Mouse (Mus musculus): Measurements from ENCODE around the gene Zfp384. TPM values are rescaled to one million over a fixed set of nuclear protein-coding genes. Genes with fewer than 3 reads are reported as not detected.

Gene Zfp384
- polyA plus RNA-seq, 1 experiment = 52.2 TPM

DNA sequence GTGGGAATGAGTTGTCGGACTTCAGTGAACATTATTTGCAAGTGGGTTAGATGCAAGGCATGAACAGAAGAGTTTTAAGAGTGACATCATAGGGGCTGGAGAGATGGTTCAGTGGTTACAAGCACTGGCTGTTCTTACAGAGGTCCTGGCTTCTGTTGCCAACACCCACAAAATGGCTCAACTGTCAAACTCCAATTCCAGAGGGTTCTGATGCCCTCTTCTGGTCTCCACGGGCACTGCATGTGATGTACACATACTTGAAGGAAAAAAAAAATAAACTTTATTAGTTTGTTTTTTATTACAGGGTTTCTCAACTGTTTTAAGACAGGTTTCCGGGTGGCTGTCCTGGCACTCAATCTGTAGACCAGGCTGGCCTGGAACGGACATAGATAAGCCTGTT lies 41.2 kb upstream of the Zfp384 start:
- TF ChIP-seq POLR2A (IDR thresholded peaks at IDR 0.05; ENCODE audit: low read depth, low read length) (no peak), CTCF (IDR thresholded peaks at IDR 0.05; ENCODE audit: extremely low read depth, insufficient read depth, insufficient read length, insufficient replicate concordance) (peak; percentile 13; the same call in 1 of the 2 replicates)
- H3K4me1 ChIP-seq (ENCODE audit: control insufficient read depth, insufficient read depth, insufficient read length) = peaks cover 7% of the 10 kb centered on the region; the same call in 1 of the 2 replicates
- no peaks in the 10 kb centered on the region for H3K27me3 ChIP-seq (ENCODE audit: control insufficient read depth, insufficient read depth, low read length)
- H3K27ac ChIP-seq (ENCODE audit: insufficient read depth, low read length) = no peak overlapping the region
- no peaks in the 10 kb centered on the region for H3K36me3 ChIP-seq (ENCODE audit: control insufficient read depth, insufficient read depth, low read length)
- 88% methylated on average over 4 of the region's 4 CpGs for WGBS
- no peak overlapping the region for H3K4me3 ChIP-seq (ENCODE audit: extremely low read depth, insufficient read depth, insufficient read length)
- DNase-seq (ENCODE audit: low read depth in 1 of 2, low spot score in 2 of 2) = peak; percentile 22 to 39

DNA sequence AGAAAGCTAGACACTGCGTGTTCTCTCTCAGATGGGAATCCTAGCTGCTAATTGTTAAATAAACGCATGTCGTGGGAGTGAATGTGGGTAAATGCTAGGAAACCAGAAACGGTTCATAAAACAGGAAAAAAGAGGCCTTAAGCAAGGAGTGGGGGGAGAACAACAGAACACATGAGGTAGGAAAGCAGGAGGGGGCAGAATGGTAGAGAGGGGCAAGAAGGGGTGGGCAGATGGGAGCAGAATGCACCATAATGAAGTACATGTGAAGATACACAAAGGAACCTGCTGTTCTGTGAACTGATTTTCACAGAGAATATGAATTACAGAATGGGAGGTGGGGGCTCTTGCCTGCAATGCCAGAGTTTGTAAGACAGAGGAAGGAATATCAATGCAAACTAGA lies 16.7 kb upstream of the Zfp384 start:
- peaks cover 10% of the 10 kb centered on the region for H3K4me1 ChIP-seq (ENCODE audit: control insufficient read depth, insufficient read depth, insufficient read length)
- H3K36me3 ChIP-seq (ENCODE audit: control insufficient read depth, insufficient read depth, low read length) = no peaks in the 10 kb centered on the region
- no peak for DNase-seq (ENCODE audit: low read depth in 1 of 2, low spot score in 2 of 2)
- H3K27me3 ChIP-seq (ENCODE audit: control insufficient read depth, insufficient read depth, low read length) = peaks cover 11% of the 10 kb centered on the region
- WGBS = 72% methylated on average over 4 of the region's 4 CpGs
- H3K27ac ChIP-seq (ENCODE audit: insufficient read depth, low read length) = no peak overlapping the region
- TF ChIP-seq POLR2A (IDR thresholded peaks at IDR 0.05; ENCODE audit: low read depth, low read length) = no peak
- no peak for TF ChIP-seq CTCF (IDR thresholded peaks at IDR 0.05; ENCODE audit: extremely low read depth, insufficient read depth, insufficient read length, insufficient replicate concordance)
- H3K4me3 ChIP-seq (ENCODE audit: extremely low read depth, insufficient read depth, insufficient read length) = no peak overlapping the region

DNA sequence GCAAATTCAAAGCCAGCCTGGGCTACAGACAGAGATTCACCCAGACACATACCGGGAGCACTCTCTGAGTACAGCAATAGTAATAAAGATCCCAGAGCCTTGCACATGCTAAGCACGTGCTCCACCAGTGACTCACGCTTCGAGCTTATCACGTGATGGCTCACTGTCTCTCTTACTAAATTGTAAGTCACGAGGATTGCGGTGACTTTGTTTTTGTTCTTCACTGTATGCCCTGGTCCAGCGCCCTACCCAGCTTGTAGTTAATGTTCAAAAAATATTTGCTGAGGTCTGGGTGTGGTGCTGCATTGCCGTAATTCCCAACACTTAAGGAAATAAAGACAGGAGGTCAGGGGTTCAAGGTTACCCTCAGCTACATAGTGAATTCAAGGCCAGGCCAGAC lies 15.6 kb upstream of the Zfp384 start:
- Histone ChIP-seq H3K36me3 (ENCODE audit: control insufficient read depth, insufficient read depth, low read length) (no peaks in the 10 kb centered on the region), H3K4me3 (ENCODE audit: extremely low read depth, insufficient read depth, insufficient read length) (no peak overlapping the region), H3K4me1 (ENCODE audit: control insufficient read depth, insufficient read depth, insufficient read length) (peaks cover 14% of the 10 kb centered on the region), H3K27ac (ENCODE audit: insufficient read depth, low read length) (no peak overlapping the region), H3K27me3 (ENCODE audit: control insufficient read depth, insufficient read depth, low read length) (peaks cover 20% of the 10 kb centered on the region)
- WGBS = 88% methylated on average over 9 of the region's 9 CpGs
- no peak for DNase-seq (ENCODE audit: low read depth in 1 of 2, low spot score in 2 of 2)
- TF ChIP-seq POLR2A (IDR thresholded peaks at IDR 0.05; ENCODE audit: low read depth, low read length) (no peak), CTCF (IDR thresholded peaks at IDR 0.05; ENCODE audit: extremely low read depth, insufficient read depth, insufficient read length, insufficient replicate concordance) (no peak)

DNA sequence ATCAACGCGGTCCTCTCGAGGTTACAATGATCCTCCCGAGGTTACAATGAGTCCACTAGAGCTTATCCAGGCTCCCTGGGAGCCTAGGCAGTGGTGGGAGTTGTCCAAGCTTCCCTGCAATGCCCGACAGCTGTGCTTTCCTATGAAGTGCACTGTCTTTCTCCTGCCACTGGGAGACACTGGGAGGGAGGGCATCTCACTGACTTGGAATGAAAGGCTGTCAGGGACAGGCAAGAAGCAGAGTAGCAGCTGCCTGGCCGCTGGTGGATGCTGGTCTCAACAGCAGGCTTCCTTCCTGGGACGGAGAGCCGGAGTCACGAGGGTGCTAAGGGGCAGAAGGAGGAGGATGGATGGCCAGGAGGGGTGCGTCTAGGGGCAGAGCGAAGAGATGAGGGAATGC lies 15.1 kb upstream of the Zfp384 start:
- H3K36me3 ChIP-seq (ENCODE audit: control insufficient read depth, insufficient read depth, low read length) = no peaks in the 10 kb centered on the region
- no peak overlapping the region for H3K27ac ChIP-seq (ENCODE audit: insufficient read depth, low read length)
- no peak for TF ChIP-seq CTCF (IDR thresholded peaks at IDR 0.05; ENCODE audit: extremely low read depth, insufficient read depth, insufficient read length, insufficient replicate concordance)
- TF ChIP-seq POLR2A (IDR thresholded peaks at IDR 0.05; ENCODE audit: low read depth, low read length) = no peak
- 33% methylated on average over 11 of the region's 11 CpGs for WGBS
- H3K4me1 ChIP-seq (ENCODE audit: control insufficient read depth, insufficient read depth, insufficient read length) = peaks cover 14% of the 10 kb centered on the region
- no peak for DNase-seq (ENCODE audit: low read depth in 1 of 2, low spot score in 2 of 2)
- H3K27me3 ChIP-seq (ENCODE audit: control insufficient read depth, insufficient read depth, low read length) = peaks cover 20% of the 10 kb centered on the region
- no peak overlapping the region for H3K4me3 ChIP-seq (ENCODE audit: extremely low read depth, insufficient read depth, insufficient read length)

DNA sequence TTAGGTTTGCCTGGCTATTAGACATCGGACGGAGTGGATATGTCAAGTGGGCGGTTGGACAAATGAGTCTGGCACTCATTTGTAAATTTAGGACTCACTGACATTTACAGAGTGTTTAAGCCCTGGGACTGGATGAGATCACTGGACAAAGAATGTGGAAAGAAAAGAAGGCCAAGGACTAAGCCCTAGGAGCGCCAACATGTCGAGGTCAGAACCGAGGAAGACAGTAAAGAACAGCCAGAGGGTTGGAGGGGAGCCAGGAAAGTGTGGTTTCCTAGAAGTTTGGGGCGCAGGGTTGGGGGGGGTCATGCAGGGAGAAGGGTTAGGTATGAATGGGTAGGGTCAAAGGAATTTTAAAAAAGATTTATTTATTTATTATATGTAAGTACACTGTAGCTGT lies 13.7 kb upstream of the Zfp384 start:
- no peak for DNase-seq (ENCODE audit: low read depth in 1 of 2, low spot score in 2 of 2)
- H3K36me3 ChIP-seq (ENCODE audit: control insufficient read depth, insufficient read depth, low read length) = no peaks in the 10 kb centered on the region
- H3K27ac ChIP-seq (ENCODE audit: insufficient read depth, low read length) = no peak overlapping the region
- peaks cover 14% of the 10 kb centered on the region for H3K4me1 ChIP-seq (ENCODE audit: control insufficient read depth, insufficient read depth, insufficient read length)
- H3K4me3 ChIP-seq (ENCODE audit: extremely low read depth, insufficient read depth, insufficient read length) = no peak overlapping the region
- TF ChIP-seq CTCF (IDR thresholded peaks at IDR 0.05; ENCODE audit: extremely low read depth, insufficient read depth, insufficient read length, insufficient replicate concordance) (no peak), POLR2A (IDR thresholded peaks at IDR 0.05; ENCODE audit: low read depth, low read length) (no peak)
- WGBS = 55% methylated on average over 7 of the region's 7 CpGs
- H3K27me3 ChIP-seq (ENCODE audit: control insufficient read depth, insufficient read depth, low read length) = peaks cover 20% of the 10 kb centered on the region

DNA sequence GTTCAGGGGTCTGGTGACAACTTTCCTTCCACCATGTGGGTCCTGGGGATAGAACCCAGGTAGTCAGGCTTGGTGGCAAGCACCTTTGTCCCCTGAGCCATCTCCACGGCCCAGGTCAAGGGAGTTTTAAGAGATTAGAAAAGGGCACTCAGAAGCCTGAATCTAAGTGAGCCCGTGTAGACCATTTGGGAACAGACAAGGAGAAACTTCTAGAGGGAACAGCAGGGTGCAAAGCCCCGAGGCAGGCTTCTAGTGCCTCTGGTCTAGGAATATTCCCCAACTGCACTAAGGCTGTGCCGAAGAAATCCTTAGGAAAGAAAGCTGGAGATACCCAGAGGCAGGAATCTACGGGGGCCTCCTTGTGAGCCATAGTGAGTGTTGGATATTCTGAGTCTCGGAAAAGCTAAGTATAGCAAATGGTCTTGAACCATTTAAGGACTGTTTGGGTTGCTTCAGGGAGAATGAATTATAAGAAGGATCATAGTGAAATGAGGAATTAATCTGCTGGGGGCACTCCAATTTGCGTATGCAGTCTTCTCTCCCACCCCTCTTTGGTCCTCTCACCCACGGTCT lies 13.0 kb upstream of the Zfp384 start:
- no peak for TF ChIP-seq CTCF (IDR thresholded peaks at IDR 0.05; ENCODE audit: extremely low read depth, insufficient read depth, insufficient read length, insufficient replicate concordance)
- no peak for TF ChIP-seq POLR2A (IDR thresholded peaks at IDR 0.05; ENCODE audit: low read depth, low read length)
- no peak for DNase-seq (ENCODE audit: low read depth in 1 of 2, low spot score in 2 of 2)
- WGBS = 58% methylated on average over 8 of the region's 8 CpGs
- Histone ChIP-seq H3K27ac (ENCODE audit: insufficient read depth, low read length) (no peak overlapping the region), H3K4me3 (ENCODE audit: extremely low read depth, insufficient read depth, insufficient read length) (no peak overlapping the region), H3K4me1 (ENCODE audit: control insufficient read depth, insufficient read depth, insufficient read length) (peaks cover 14% of the 10 kb centered on the region), H3K27me3 (ENCODE audit: control insufficient read depth, insufficient read depth, low read length) (peaks cover 20% of the 10 kb centered on the region), H3K36me3 (ENCODE audit: control insufficient read depth, insufficient read depth, low read length) (no peaks in the 10 kb centered on the region)

Data from spleen, adult 2 months (tissue).